Mouse (Mus musculus): ENCODE measurements around the gene Tmem260. TPM values are rescaled to one million over a fixed set of nuclear protein-coding genes. Genes with fewer than 3 reads are reported as not detected.

Gene Tmem260
- polyA plus RNA-seq, 1 experiment from 2014 or later = 18.2 TPM

- 98% methylated on average over 4 of the region's 4 CpGs for WGBS (ENCODE audit: missing documents)
Observed at GRCm38 (mm10) chr14:48553216-48553615, 107.3 kb downstream of the Tmem260 start.

GRCm38 (mm10) chr14:48553754-48554153 lies 107.8 kb downstream of the Tmem260 start:
- Histone ChIP-seq H3K4me3 (ENCODE audit: inconsistent target) (no peak overlapping the region), H3K36me3 (ENCODE audit: inconsistent target) (no peaks in the 10 kb centered on the region), H3K79me2 (ENCODE audit: inconsistent target) (no peaks in the 10 kb centered on the region), H3K27ac (no peak overlapping the region)
- WGBS (ENCODE audit: missing documents) = 30% methylated on average over 9 of the region's 9 CpGs

More at GRCm38 (mm10) chr14:48553216-48553615, 107.3 kb downstream of the Tmem260 start:
- Histone ChIP-seq H3K79me2 (ENCODE audit: inconsistent target) (no peaks in the 10 kb centered on the region), H3K4me3 (ENCODE audit: inconsistent target) (no peak overlapping the region), H3K36me3 (ENCODE audit: inconsistent target) (no peaks in the 10 kb centered on the region), H3K27ac (no peak overlapping the region)

GRCm38 (mm10) chr14:48558975-48559374 lies 113.1 kb downstream of the Tmem260 start:
- H3K79me2 ChIP-seq (ENCODE audit: inconsistent target) = no peaks in the 10 kb centered on the region
- H3K27ac ChIP-seq = no peak overlapping the region
- H3K36me3 ChIP-seq (ENCODE audit: inconsistent target) = no peaks in the 10 kb centered on the region
- 53% methylated on average over 4 of the region's 4 CpGs for WGBS (ENCODE audit: missing documents)
- no peak overlapping the region for H3K4me3 ChIP-seq (ENCODE audit: inconsistent target)

- Histone ChIP-seq H3K79me2 (ENCODE audit: inconsistent target) (no peaks in the 10 kb centered on the region), H3K4me3 (ENCODE audit: inconsistent target) (no peak overlapping the region), H3K27ac (no peak overlapping the region), H3K36me3 (ENCODE audit: inconsistent target) (no peaks in the 10 kb centered on the region)
- 68% methylated on average over 7 of the region's 7 CpGs for WGBS (ENCODE audit: missing documents)
Observed at GRCm38 (mm10) chr14:48559736-48560135, 113.8 kb downstream of the Tmem260 start.

- Histone ChIP-seq H3K79me2 (ENCODE audit: inconsistent target) (no peaks in the 10 kb centered on the region), H3K27ac (no peak overlapping the region), H3K36me3 (ENCODE audit: inconsistent target) (no peaks in the 10 kb centered on the region), H3K4me3 (ENCODE audit: inconsistent target) (no peak overlapping the region)
- WGBS (ENCODE audit: missing documents) = 72% methylated on average over 7 of the region's 7 CpGs
Observed at GRCm38 (mm10) chr14:48566596-48566995, 120.7 kb downstream of the Tmem260 start.

Other genes starting within 250 kb of the Tmem260 start
- not detected in 3 replicates for gene Otx2, start 227.7 kb downstream of the Tmem260 start, polyA plus RNA-seq (2018)

All from macrophage (primary cell).